Mouse (Mus musculus) heart, adult 2 months (tissue): ENCODE measurements around the gene Map2.

Source experiments
- CTCF ChIP-seq: fragments of 200-600 bp; IDR thresholded peaks from 2 replicates; pipeline ENCODE4 v1.8.1; 2022; ENCODE audit warnings: antibody characterized with exemption, mild to moderate bottlenecking, moderate library complexity
- POLR2A ChIP-seq: fragments of 200-500 bp; IDR thresholded peaks from 2 replicates; pipeline ENCODE4 v1.6.1; 2011; ENCODE audit warnings: mild to moderate bottlenecking, low read depth, low read length, control low read depth; ENCODE audit not compliant: insufficient read depth

- no peak for TF ChIP-seq CTCF
- no peak for TF ChIP-seq POLR2A
These were observed 149.9 kb downstream of the Map2 start for GRCm38 (mm10) chr1:66324951-66325350.
